Mouse (Mus musculus) small intestine, adult 2 months (tissue): ENCODE measurements around the gene Cyp26b1. TPM values are rescaled to one million over a fixed set of nuclear protein-coding genes. Genes with fewer than 3 reads are reported as not detected.

Experiments
- H3K27ac ChIP-seq: fragments of 200-500 bp; 2 replicates; pipeline ENCODE4 v1.5.1; 2012; ENCODE audit warnings: low read depth, low read length, control low read depth, inconsistent platforms; ENCODE audit not compliant: insufficient read depth
- H3K27me3 ChIP-seq: fragments of 200-500 bp; 2 replicates; pipeline ENCODE4 v1.6.1; 2012; ENCODE audit warnings: mild to moderate bottlenecking, moderate library complexity, low read length, inconsistent platforms; ENCODE audit not compliant: control insufficient read depth, insufficient read depth
- H3K36me3 ChIP-seq: fragments of 200-500 bp; 2 replicates; pipeline ENCODE4 v1.6.1; 2012; ENCODE audit warnings: mild to moderate bottlenecking, low read length, control low read depth, inconsistent platforms; ENCODE audit not compliant: control insufficient read depth, insufficient read depth
- H3K4me1 ChIP-seq: fragments of 200-500 bp; 2 replicates; pipeline ENCODE4 v1.6.1; 2012; ENCODE audit warnings: low read length, inconsistent platforms, mixed read lengths; ENCODE audit not compliant: control insufficient read depth, insufficient read depth, insufficient read length
- H3K4me3 ChIP-seq: fragments of 200-500 bp; 2 replicates; pipeline ENCODE4 v1.5.1; 2012; ENCODE audit warnings: low read depth, mild to moderate bottlenecking, control low read depth, inconsistent platforms, low read length, moderate library complexity
- CTCF ChIP-seq: fragments of 200-500 bp; IDR thresholded peaks from 2 replicates; pipeline ENCODE4 v1.5.1; 2012; ENCODE audit warnings: low read depth, mild to moderate bottlenecking, control low read depth, inconsistent platforms, low read length, moderate library complexity, mixed read lengths; ENCODE audit not compliant: insufficient replicate concordance, insufficient read length; ENCODE audit errors: extremely low read depth
- POLR2A ChIP-seq: fragments of 200-500 bp; IDR thresholded peaks from 2 replicates; pipeline ENCODE4 v1.6.1; 2012; ENCODE audit warnings: low read depth, mild to moderate bottlenecking, control low read depth, inconsistent platforms, low read length, moderate library complexity
- WGBS: fragments of 180-500 bp; shearing (Covaris S2); methylation state at CpG from one replicate; pipeline ENCODE4 v1.1.7; 2018; 5-methylcytosine and 5-hydroxymethylcytosine counted together
- polyA plus RNA-seq: library from polyadenylated mRNA; depleted of rRNA; stranded (reverse); fragments of >200 nt; gene quantifications from 2 replicates; pipeline ENCODE4 v1.2.3, GENCODE M21; 2012

Cyp26b1 gene
- polyA plus RNA-seq, 1 experiment, result 3.0 TPM

DNA sequence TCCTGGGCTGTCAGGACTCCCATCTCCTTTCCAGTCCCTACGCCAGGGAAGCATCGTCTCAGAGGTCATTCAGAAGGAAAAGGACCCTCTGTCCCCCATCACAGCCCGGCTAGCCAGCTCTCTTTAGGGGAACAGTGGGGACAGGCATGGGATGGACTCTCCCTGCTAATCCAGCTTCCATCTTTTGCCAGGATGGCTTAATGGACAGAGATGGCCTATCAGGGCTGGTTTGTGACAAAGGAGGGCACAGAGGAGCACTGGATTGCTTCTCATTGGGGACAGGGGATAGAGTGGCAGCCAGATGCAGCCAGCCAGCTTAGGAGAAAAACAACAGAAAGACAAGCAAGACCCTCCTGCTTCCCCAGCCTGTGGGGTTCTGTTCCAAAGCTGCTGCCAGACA, 918 bp upstream of the Cyp26b1 start:
- Histone ChIP-seq H3K27me3 (peaks cover 3% of the 10 kb centered on the region; the same call in 1 of the 2 replicates), H3K36me3 (no peaks in the 10 kb centered on the region), H3K4me1 (peaks cover 5% of the 10 kb centered on the region; the same call in 1 of the 2 replicates), H3K27ac (no peak overlapping the region), H3K4me3 (no peak overlapping the region)
- WGBS, result 79% methylated on average over 3 of the region's 3 CpGs
- TF ChIP-seq CTCF (no peak), POLR2A (no peak)

DNA sequence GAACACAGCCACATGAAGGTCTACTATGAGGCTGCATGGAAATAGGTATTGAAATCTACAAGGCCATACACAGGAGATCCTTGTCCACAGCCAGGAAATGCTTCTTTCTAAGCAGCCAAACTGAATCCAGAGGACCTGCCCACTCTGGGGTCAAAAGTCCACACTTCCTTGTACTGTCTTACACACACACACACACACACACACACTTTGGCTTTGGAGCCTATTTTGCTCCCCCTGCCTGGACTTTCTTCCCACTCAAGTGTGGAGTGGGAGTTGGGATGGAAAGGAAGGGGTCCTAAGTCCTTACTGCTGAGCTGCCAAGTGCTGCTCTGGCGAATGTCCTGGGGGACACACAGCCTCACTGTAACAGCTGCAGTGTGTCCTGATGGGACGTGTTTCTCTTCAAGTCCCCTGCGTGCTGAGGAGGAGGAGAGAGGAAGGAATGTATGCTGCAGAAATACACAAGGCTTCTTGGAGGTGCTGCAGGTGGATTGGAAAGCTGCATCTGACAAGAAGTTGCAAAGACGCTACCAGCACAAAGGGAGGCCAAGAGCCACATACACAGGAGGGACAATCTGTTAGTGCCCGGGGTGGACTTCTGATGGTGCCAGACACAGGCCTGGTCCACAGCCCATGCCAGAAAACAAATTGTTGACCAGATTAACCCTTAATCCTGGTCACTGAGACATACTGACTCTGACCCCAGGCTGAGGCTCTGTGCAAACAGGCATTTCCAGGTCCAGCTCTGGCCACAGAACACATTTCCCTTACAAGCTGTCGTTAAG, 2.6 kb downstream of the Cyp26b1 start:
- peaks cover 36% of the 10 kb centered on the region for H3K27me3 ChIP-seq
- peaks cover 10% of the 10 kb centered on the region for H3K4me1 ChIP-seq
- H3K27ac ChIP-seq, result no peak overlapping the region
- TF ChIP-seq CTCF, result no peak
- no peak for TF ChIP-seq POLR2A
- H3K4me3 ChIP-seq, result no peak overlapping the region
- no peaks in the 10 kb centered on the region for H3K36me3 ChIP-seq
- 62% methylated on average over 6 of the region's 6 CpGs for WGBS

DNA sequence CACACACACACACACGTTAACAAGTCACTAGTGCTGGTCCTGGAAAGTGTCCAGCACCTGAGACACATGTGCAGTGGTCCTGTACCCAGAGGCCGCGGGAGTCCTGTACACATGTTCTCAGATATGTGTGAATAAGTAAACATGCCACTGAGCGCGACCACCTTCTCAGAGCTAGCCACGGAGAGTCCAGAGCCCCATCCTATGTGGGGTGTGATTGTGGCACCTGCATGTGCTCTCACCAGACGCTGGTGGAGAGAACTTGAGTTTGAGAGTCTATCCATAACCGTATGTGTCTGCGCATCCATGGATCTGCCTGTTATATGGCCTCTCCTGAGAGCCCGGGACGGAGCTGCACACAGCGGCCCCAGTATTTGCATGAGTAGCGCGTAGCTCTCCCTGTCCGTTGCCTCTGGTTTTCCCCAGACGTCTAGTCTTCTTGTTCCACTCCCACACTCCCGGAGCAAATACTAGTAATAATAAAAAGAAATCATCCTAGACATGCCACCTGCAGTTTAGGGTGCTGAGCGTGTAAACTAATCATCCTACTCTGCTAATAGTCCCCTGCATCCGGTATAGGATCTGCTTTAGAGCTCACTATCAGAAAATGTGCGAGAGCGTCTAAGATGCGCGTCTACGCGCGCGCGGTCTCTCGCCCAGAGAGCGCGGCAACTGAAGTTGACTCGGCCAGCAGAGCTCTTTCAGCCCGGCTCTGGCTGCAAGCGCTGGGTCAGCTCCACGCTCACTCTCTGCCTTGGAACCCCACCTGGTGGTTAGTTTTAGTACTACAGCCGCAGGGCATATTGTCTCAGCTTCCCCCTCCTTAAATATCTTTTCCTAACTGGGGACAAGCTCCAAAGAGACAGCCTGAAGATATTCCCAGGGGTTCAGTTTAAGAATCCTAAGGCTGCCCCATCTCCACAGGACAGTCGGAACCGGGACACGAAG, 3.7 kb downstream of the Cyp26b1 start:
- no peak overlapping the region for H3K4me3 ChIP-seq

DNA sequence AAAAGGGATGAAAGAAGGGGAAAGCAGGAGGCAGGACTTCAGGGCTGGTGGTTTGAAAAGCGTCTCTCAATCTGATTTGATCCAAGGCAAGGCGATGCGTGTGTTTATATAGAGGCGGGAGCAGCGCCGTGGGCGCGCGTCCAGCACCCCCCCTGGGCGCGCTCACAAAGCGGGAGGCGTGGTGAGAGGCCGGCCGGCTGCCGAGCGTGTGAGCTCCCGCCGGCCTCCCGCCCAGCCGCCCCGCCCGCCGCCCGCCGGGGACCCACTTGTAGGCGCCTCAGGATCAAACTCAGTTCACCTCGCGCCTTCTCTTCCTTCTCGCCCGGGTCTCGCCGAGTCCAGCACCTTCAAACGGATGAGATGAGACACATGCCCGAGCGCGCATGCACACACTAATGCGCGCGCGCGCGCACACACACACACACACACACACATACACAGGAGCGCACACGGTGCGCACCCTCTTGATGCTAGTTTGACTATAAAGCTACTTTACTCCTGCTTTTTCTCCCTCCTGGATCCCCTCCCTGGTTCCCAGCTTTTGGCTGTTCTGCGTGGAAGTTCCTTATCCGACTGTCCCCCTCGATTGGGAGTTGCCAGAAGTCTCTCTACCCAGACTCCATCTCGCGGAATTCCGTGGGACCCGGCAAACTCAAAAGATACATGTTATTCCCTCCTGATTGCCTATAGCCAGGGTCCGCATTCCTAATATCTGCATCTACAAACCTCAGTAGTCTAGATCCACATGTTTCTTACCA, 4.6 kb downstream of the Cyp26b1 start:
- Histone ChIP-seq H3K27ac (no peak overlapping the region), H3K27me3 (peaks cover 57% of the 10 kb centered on the region), H3K36me3 (no peaks in the 10 kb centered on the region), H3K4me3 (peak overlapping the region; percentile 59), H3K4me1 (peaks cover 16% of the 10 kb centered on the region)
- 2% methylated on average over 54 of the region's 54 CpGs for WGBS
- TF ChIP-seq CTCF (no peak), POLR2A (no peak)

More for the DNA sequence above, 3.7 kb downstream of the Cyp26b1 start:
- Histone ChIP-seq H3K36me3 (no peaks in the 10 kb centered on the region), H3K27ac (no peak overlapping the region), H3K27me3 (peaks cover 48% of the 10 kb centered on the region), H3K4me1 (peaks cover 14% of the 10 kb centered on the region)
- WGBS, result 5% methylated on average over 39 of the region's 39 CpGs
- TF ChIP-seq CTCF (peak; percentile 77), POLR2A (no peak)

DNA sequence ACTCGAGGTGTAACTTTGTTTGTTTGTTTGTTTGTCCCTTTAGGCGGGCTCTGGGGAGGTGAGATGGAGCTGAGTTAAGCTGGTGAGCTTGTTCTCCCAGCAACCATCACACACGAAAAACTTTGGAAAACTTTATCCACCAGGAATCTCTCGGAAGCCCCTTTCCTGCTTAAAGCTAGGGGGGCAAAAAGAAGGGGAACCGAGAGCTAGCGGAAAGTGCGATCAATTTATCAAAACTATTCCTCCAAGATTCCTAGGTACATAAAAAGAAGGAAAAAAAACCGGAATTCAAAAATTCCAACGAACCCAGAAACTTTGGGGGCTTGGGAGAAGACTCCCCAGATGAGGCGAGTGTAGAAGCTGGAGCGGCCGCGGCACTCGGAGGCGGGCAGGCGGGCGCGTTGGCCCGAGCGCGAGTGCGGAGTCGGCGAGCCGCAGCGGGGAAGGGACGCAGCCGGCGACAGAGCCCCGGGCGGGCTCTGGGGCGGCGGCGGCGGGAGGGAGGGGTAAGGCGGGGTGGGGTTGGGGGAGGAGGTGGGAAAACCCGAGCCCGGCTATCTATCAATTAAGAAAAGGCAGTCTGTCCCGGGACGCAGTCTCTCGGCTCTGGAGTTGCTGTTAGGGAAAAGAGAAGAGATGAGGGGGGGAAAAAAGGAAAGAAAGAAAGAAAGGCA, 5.3 kb downstream of the Cyp26b1 start:
- Histone ChIP-seq H3K36me3 (no peaks in the 10 kb centered on the region), H3K27me3 (peaks cover 64% of the 10 kb centered on the region), H3K4me3 (peak overlapping the region; percentile 59), H3K27ac (no peak overlapping the region), H3K4me1 (peaks cover 16% of the 10 kb centered on the region)
- under 1% methylated on average over 41 of the region's 41 CpGs for WGBS
- TF ChIP-seq CTCF (no peak), POLR2A (no peak)

DNA sequence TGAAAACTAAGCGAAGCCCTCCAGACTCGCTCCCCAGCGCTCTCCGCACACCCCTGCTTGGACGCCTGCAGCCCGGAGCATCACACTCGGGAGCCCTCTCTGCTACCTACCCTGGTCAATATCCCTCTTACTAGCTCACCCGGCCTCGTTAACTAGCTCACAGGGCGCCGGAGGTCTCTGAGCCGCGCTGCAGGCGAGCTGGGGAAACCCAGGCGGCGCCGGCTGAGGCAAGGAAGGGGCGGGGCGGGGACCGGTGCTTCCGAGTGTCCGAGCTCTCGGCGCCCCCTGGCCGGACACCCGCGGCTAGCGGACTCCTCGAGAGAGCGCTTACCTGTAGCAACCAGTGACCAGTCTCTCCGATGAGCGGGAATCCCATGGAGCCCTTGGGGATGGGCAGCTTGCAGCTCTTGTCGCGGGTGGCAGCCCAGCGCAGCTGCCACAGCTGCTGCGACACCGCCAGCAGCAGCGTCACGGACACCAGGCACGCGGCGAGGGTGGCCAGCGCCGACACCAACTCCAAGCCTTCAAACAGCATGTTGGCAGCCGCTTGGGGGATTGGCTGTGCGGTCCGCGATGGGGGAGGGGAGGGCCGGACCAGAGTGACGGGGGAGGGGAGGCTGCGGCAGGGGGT, 6.1 kb downstream of the Cyp26b1 start:
- Histone ChIP-seq H3K27me3 (peaks cover 70% of the 10 kb centered on the region), H3K27ac (no peak overlapping the region), H3K36me3 (no peaks in the 10 kb centered on the region), H3K4me3 (peak overlapping the region; percentile 59), H3K4me1 (peaks cover 16% of the 10 kb centered on the region)
- WGBS, result under 1% methylated on average over 51 of the region's 51 CpGs
- TF ChIP-seq CTCF (no peak), POLR2A (no peak)
